Mouse (Mus musculus) embryonic facial prominence, embryonic 13.5 days (tissue): ENCODE data around the gene Ube2e1. TPM values are rescaled to one million over a fixed set of nuclear protein-coding genes. Genes with fewer than 3 reads are reported as not detected.
"Not testable (repeated sequence)": the region's sequence is repeated elsewhere in the genome, so short reads cannot be mapped to it uniquely, and the experiment has no call there.

ENCODE experiments used
- ATAC-seq: fragments of 200-750 bp; cut with Nextera tagmentation; 2 replicates; pipeline ENCODE4 v1.8.0; 2017; ENCODE audit warnings: low read depth; ENCODE audit not compliant: insufficient number of reproducible peaks, insufficient read depth, low FRiP score, low TSS enrichment
- H3K27ac ChIP-seq: fragments of 300-500 bp; sonication (generic); 2 replicates; pipeline ENCODE4 v1.5.1; 2015; ENCODE audit warnings: moderate library complexity, mild to moderate bottlenecking, inconsistent platforms
- H3K27me3 ChIP-seq: fragments of 300-500 bp; sonication (generic); 2 replicates; pipeline ENCODE4 v1.6.1; 2015; ENCODE audit warnings: mild to moderate bottlenecking, inconsistent platforms
- H3K36me3 ChIP-seq: fragments of 300-500 bp; sonication (generic); 2 replicates; pipeline ENCODE4 v1.6.1; 2015; ENCODE audit warnings: mild to moderate bottlenecking, inconsistent platforms
- H3K4me1 ChIP-seq: fragments of 300-500 bp; sonication (generic); 2 replicates; pipeline ENCODE4 v1.6.1; 2015; ENCODE audit warnings: inconsistent platforms
- H3K4me2 ChIP-seq: fragments of 300-500 bp; sonication (generic); 2 replicates; pipeline ENCODE4 v1.6.1; 2015; ENCODE audit warnings: moderate library complexity, mild to moderate bottlenecking, inconsistent platforms
- H3K4me3 ChIP-seq: fragments of 300-500 bp; sonication (generic); 2 replicates; pipeline ENCODE4 v1.5.1; 2015; ENCODE audit warnings: mild to moderate bottlenecking, inconsistent platforms
- H3K9ac ChIP-seq: fragments of 300-500 bp; sonication (generic); 2 replicates; pipeline ENCODE4 v1.6.1; 2015; ENCODE audit warnings: mild to moderate bottlenecking, inconsistent platforms
- H3K9me3 ChIP-seq: fragments of 300-500 bp; sonication (generic); 2 replicates; pipeline ENCODE4 v1.6.1; 2016; ENCODE audit warnings: inconsistent platforms
- WGBS: fragments of 180-500 bp; shearing (Covaris S2); methylation state at CpG from one replicate; pipeline ENCODE4 v1.1.7; 2015; ENCODE audit warnings: mixed read lengths; 5-methylcytosine and 5-hydroxymethylcytosine counted together
- polyA plus RNA-seq: library from polyadenylated mRNA; unstranded; fragments of >200 nt; fragmentation: Nextera tagmentation; extraction: Ambion mirVana; gene quantifications from 2 replicates; pipeline ENCODE4 v1.2.1, GENCODE M21; 2015

Ube2e1 gene
- polyA plus RNA-seq, 1 experiment from 2014 or later, result 158 TPM

GRCm38 (mm10) chr14:18238750-18239731, 92.6 kb downstream of the Ube2e1 start, which contains the start of gene Nr1d2:
TSS of gene Nr1d2 (minus strand) at chr14:18239127.
- peak within 1 kb of the TSS; percentile 91 for H3K27ac ChIP-seq
- peak within 1 kb of the TSS; percentile 78 for H3K4me3 ChIP-seq
- H3K36me3 ChIP-seq, result no peaks in the 10 kb centered on the region
- peak within 1 kb of the TSS; percentile 79 for H3K9ac ChIP-seq
- H3K4me1 ChIP-seq, result peaks cover 5% of the 10 kb centered on the region; the same call in 1 of the 2 replicates
- under 1% methylated on average over 64 of the region's 66 CpGs for WGBS
- no peaks in the 10 kb centered on the region for H3K27me3 ChIP-seq
- ATAC-seq, result peak; percentile 94
- H3K4me2 ChIP-seq, result peak within 1 kb of the TSS; percentile 79
- H3K9me3 ChIP-seq, result no peaks in the 10 kb centered on the region

DNA sequence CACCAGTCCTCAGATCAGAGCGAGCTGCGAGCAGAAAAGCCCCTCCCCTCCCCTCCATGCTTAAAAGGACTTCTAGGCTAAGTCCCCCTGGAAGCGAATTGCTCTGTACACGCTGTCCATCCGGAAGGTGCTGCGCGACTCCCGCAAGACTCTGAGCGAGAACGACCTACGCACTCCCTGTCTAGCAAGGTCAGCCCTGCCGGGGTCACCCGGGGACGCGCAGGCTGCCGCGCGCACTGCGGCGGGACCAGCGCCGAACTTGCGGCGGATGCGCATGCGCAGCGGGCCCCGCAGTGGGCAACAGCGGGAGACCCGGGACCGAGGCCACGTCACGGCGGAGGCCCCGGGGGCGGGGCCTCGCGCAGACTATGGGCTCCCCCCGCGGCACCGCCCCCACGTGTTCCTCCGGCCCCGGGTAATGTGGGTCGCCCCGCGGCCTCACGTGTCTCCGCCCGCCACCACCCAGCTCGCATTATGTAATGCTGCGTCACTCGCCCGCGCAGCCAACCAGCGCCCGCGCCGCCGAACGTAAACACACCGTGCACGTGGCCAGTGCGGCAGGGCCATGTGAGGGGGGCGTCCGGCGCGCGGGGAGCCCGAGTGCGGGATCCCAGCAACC, 93.4 kb downstream of the Ube2e1 start:
- H3K27me3 ChIP-seq, result no peaks in the 10 kb centered on the region
- H3K36me3 ChIP-seq, result no peaks in the 10 kb centered on the region
- no peaks in the 10 kb centered on the region for H3K9me3 ChIP-seq
- H3K27ac ChIP-seq, result peak overlapping the region; percentile 91
- peaks cover 5% of the 10 kb centered on the region; the same call in 1 of the 2 replicates for H3K4me1 ChIP-seq
- H3K9ac ChIP-seq, result peak overlapping the region; percentile 79
- peak overlapping the region; percentile 78 for H3K4me3 ChIP-seq
- H3K4me2 ChIP-seq, result peak overlapping the region; percentile 79
- ATAC-seq, result peak; percentile 92
- WGBS, result under 1% methylated on average over 55 of the region's 71 CpGs

- H3K4me1 ChIP-seq, result peaks cover 5% of the 10 kb centered on the region; the same call in 1 of the 2 replicates
- H3K27me3 ChIP-seq, result no peaks in the 10 kb centered on the region
- 48% methylated on average over 4 of the region's 4 CpGs for WGBS
- H3K36me3 ChIP-seq, result no peaks in the 10 kb centered on the region
- H3K4me3 ChIP-seq, result peak overlapping the region; percentile 78; the same call in 1 of the 2 replicates
- H3K9me3 ChIP-seq, result no peaks in the 10 kb centered on the region
- H3K4me2 ChIP-seq, result peak overlapping the region; percentile 79
- H3K9ac ChIP-seq, result no peak overlapping the region
- ATAC-seq, result no peak
- H3K27ac ChIP-seq, result no peak overlapping the region
Observed at GRCm38 (mm10) chr14:18237381-18237780, 94.3 kb downstream of the Ube2e1 start.

- not testable (repeated sequence) for H3K36me3 ChIP-seq, H3K27me3 ChIP-seq, H3K4me2 ChIP-seq, H3K27ac ChIP-seq, H3K9me3 ChIP-seq, H3K4me3 ChIP-seq, H3K9ac ChIP-seq, ATAC-seq, H3K4me1 ChIP-seq
- WGBS, result 86% methylated on average over 2 of the region's 2 CpGs
Observed at GRCm38 (mm10) chr14:18236496-18237235, 95.0 kb downstream of the Ube2e1 start.

DNA sequence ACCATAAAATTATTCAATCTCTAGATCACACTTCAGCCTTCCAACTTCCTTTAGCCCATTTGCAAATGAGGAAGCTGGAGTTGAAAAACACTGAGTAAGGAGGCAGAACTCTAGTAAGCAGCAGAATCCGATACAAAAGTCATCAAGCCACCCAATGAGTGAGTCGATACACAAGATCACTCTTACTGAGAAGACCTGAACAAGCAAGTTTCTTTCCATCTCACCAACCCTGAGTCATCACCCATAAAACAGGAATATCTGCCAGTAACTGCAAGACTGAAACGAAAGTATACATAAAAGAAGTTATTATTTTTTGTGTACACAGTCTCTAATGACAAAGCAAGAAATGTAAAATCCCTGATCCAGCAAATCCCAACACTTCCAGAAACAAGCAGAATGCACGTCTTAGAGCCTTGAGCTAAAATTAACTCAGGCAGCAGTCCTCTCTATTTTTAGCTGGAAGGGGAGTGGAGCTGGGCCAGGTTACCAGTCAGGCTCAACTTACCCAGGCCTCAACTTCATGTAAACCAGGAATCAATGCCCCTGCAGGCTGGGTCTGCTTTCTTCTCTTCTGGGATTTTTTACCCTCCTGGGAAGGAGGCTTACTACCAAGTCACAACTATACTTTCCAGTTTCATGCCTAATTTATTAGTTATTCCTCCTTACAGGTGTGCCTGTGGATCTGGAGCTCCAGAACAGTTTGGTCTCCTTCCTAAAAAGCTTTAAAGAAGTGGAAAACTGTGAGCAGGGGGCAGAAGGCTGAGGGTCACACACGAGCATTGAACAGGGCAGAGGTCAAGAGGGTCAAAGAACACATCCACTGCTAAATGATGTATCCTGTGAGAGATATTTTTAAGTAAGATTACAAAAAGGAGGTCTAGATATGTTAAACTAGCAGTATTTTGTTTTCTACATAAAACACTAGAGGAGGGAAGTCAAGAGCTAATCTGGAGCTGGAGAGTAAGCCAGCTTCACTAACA, 97.4 kb downstream of the Ube2e1 start:
- no peak overlapping the region for H3K4me2 ChIP-seq
- no peak overlapping the region for H3K4me3 ChIP-seq
- no peak overlapping the region for H3K9ac ChIP-seq
- H3K4me1 ChIP-seq, result peaks cover 5% of the 10 kb centered on the region; the same call in 1 of the 2 replicates
- no peak overlapping the region for H3K27ac ChIP-seq
- H3K9me3 ChIP-seq, result no peaks in the 10 kb centered on the region
- no peaks in the 10 kb centered on the region for H3K36me3 ChIP-seq
- WGBS, result 46% methylated on average over 5 of the region's 5 CpGs
- no peaks in the 10 kb centered on the region for H3K27me3 ChIP-seq
- ATAC-seq, result no peak

DNA sequence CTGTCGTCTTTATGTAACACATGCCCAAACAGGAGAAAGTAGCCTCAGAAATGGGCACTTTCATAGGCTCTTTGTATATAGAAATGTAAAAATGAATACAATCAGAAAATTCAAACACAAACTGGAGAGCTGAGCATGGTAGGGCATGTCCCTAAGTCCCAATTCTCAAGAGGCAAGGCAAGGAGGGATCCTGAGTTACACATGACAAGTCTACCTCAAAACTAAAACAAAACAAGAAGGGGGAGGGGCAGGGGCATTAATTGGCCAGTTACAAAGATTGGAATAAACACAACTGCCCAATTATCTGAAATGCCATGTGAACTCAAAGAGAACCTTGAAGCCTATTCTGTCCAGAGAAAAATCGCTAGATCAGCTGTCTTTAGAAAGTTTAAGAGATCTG, 98.6 kb downstream of the Ube2e1 start:
- H3K36me3 ChIP-seq, result no peaks in the 10 kb centered on the region
- no peaks in the 10 kb centered on the region for H3K9me3 ChIP-seq
- no peak overlapping the region for H3K9ac ChIP-seq
- H3K4me3 ChIP-seq, result no peak overlapping the region
- no peak overlapping the region for H3K4me2 ChIP-seq
- H3K27ac ChIP-seq, result no peak overlapping the region
- ATAC-seq, result no peak
- WGBS, result 85% methylated on average over 2 of the region's 2 CpGs
- peaks cover 8% of the 10 kb centered on the region; the same call in 1 of the 2 replicates for H3K4me1 ChIP-seq
- H3K27me3 ChIP-seq, result no peaks in the 10 kb centered on the region

Other genes with a start within 250 kb of the Ube2e1 start
- 6.9 and 7.9 TPM in 2 replicates for gene Nr1d2, start 92.7 kb downstream of the Ube2e1 start, polyA plus RNA-seq
- gene Nkiras1, start 60.7 kb downstream of the Ube2e1 start, polyA plus RNA-seq, result 19.1 and 23.4 TPM in 2 replicates
- gene Rpl15, start 60.5 kb downstream of the Ube2e1 start, polyA plus RNA-seq, result 387 and 439 TPM in 2 replicates